Mouse (Mus musculus) urinary bladder, adult 18-20 months (tissue): ENCODE measurements around the gene Reps2.

ENCODE experiments used
- DNase-seq, 2 experiments: peaks; one replicate each; pipeline ENCODE4 v3.0.0; 2022; ENCODE audit warnings: low spot score in 2 of 2, mixed read lengths in 2 of 2

Gene Reps2

DNA sequence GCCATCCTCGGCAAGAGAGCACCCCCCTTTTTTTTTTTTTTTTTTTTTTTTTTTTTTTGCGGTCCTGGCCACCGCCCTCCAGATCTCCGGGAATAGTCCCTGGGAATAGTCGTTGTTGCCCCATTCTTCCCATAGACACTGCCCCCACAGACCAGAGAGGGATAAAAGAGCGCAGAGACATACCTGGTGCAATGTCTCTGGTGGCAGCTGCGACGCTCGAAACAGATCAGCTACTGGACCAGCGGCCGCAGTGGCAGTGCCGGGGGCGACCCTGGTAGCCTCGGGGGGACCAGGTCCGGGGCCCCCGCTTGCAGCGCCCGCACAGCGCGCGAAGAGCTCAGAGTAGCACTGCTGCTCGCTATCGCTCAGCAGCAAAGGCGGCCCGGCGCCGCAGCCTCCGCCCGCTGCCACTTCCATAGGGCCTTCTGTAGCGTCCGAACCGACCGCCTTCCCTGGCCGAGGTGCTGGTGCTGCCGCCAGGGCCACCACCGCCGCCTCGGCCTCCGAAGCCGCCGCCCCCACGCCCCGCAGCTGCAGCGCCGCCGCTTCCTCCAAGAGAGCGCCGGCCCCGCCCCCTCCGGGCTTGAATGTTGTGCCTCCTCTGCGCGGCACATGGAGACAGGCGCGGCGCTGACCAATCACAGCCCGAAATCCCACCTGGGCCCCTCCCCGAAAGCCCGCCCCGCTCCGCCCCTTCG is at the start of gene Reps2:
Gene Reps2, minus strand, starts transcription at position 559 of the 698 bp plus-strand sequence.
- peak; percentile 73 to 74 for DNase-seq

DNA sequence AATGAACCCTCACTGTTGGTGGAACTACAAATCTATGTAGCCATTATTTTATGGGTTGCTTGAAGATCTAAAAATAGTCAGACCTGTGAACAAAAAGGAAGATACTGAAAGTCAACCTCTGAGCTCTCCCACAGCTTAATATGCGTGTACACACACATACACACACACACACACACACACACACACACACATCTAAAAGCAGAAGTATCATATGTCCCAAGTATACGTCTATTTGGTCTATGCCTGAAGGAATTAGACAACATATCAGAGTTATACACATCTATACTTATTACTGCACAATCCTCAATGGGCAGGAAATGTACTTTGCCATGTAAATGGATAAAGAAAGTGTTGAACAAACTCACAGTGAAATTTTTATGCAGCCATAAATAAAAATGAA is 47.8 kb upstream of the Reps2 start:
- DNase-seq: no peak

DNA sequence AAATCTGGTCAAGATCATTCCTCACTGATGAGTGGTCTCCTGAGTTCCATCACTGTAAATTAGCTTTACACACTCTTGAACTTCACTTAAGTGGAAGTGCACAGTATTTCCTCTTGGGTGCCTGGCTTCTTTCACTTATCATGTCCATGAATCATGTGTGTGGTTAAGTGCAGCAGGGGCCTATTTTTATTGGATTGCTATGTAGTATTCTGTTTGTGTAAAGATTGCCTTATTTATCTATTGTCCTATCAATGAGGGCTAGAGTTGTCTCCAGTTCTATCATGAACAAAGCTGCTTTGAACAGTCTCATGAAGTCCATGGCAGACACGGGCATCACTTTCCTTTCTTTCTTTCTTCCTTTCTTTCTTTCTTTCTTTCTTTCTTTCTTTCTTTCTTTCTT is 41.9 kb upstream of the Reps2 start:
- no peak for DNase-seq

DNA sequence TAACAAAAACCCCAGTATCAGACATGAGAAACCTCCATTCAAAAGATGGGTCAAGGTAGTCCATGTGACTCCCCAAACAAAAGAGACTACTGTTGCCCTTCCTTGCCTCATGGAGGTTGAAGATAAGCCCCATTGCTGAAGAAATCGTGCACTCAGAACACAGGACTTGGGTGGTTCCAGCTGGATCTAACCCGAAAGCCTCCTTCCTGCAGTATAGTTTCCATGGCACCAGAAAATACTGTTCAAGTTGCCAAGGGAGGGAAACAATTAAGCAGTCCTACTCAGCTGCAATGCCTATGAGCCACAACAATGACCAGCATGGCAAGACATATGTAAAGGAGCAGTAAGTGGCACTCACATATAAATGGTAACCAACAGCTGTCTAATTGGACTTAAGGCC is 36.1 kb upstream of the Reps2 start:
- no peak for DNase-seq

DNA sequence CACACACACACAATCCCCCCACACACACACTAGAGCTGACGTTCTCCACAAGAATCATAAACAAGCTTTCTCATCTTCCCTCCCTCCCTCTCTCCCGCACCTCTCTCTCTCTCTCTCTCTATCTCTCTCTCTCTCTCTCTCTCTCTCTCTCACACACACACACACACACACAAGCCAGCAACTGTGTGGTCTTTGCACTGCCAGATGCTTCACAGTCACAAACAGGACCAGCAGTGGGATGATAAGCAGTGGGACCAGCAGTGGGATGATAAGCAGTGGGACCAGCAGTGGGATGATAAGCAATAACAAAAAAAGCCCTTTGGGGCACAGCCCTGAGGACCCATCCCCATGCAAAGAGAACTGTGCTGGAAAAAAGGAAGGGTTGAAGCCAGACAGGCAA is 35.4 kb upstream of the Reps2 start:
- DNase-seq: no peak

DNA sequence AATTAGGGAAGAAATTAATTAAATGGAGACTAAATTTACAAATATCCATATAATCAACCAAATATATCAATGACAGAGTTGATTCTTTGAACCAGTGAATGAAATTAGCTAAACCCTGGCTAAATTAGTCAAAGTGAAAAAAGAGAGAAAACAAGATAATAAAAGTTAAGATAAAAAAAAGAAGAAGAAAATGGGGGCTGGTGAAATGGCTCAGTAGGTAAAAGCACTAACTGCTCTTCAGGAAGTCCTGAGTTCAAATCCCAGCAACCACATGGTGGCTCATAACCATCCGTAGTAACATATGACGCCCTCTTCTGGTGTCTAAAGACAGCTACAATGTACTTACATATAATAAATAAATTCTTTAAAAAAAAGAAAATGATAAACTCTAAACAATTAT is 22.7 kb upstream of the Reps2 start:
- no peak for DNase-seq

DNA sequence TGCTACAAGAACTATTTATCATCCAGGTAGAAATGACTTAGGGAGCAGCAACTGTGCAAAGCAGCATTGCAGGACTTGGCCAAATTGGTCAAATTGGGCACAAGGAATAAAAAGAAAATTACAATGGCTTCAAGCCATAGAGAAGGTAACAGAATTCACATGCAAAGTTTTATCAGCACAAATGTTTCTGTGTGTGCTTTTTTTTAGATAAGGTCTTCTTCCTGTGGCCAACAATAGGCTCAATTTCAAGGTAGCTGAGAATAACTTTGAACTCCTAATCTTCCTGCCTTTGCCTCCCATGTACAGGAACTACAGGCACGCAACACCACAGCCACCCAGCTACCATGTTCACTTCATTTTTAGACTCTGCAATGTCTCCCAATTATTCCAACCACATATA is 16.7 kb upstream of the Reps2 start:
- DNase-seq: no peak

DNA sequence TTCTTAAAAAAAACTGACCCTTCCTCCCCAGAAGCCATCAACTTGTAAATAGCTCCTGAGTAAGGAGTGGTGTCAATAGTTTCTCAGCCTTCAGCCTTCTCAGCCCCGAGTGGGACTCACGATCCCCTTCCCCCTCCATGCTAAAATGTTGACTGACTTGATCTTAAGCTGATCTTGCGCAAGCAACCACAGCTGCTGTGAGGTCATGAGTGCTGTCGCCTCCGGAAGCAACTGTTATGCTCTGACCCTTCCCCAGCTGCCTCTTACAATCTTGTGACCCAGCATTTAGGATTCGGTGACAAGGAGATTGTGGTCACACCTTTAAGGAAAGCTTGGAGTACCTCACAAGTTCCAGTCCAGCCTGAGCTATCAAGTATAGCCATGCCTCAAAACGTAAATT is 10.1 kb upstream of the Reps2 start:
- no peak for DNase-seq

DNA sequence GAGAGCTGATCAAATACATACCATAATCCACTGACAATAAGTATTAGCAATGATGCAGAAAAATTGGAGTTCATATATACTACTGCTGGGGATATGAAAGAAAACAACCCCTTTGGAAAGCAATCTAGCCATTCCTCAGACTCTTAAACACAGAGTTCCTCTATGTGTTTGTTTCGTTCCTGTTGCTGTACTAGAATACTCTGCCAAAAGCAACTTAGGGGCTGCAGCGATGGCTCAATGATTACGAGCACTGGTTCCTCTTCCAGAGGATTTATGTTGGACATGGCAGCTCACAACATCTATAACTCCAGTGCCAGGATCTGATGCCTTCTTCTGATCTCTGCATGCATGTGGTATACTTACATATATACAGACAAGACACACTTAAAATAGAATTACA is 9.0 kb upstream of the Reps2 start:
- DNase-seq: no peak

DNA sequence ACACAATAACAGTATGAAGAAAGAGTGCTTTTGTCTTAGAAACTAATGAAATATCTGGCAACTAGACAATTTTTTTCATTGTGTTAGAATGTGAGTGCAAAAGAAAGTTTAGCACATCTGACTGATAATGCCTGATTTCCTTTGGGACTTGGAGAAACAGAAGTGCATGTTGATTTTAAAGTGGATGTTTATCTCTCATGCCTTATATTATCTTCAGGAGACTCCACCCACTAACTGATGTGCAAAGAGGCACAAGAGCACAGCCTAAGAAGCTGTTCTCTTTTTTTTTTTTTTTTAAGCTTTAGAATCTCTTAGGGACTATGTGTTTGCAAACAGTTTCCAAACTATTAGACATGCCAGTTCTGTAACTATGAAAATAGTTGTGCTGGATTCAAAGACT is 7.7 kb upstream of the Reps2 start:
- no peak for DNase-seq

DNA sequence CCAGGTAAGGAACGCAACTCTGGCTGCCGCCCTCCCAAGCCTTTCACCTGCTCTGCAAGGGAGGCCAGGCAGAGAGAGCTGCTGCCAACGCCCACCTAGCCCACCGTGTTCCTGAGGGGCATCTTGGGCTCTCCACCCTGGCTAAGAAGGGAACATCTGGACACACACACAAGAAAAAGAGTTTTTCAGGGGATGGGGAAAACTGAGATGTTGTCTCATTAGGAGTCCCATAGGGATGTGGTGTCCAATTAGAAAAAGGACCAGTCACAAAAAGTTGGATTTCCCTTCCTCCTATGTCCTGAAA is 292 bp upstream of the Reps2 start:
- DNase-seq: no peak

DNA sequence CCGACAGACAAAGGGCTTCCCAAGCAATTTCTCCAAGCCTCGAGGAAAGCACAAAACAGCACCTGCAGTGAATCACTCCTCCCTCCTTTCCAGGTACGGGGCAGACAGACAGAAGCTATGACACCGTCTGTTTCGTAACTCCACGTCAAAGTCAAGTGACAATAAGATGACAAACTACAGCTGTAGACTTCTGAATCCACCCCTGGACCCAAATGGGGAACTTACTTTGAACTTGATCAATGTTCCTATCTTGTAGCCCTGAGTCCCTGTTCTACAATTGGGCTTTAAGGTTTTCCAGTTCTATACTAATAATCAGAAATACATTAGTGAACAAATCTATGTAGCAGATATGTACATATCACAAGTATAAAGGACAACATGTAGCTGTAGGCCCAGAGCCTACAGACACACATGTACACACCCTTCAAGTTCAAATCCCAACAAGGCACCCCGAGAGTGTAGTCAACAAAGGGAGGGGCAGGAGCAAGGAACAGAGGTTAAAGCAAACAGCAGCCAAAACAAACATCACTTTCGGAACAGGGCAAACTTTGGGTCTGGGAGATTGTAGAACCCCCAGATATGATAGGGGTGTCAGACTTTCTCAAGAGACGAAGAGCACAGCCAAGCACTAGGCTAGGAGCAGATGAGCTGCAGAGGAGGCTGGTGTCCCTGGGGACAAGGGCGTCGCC is 903 bp downstream of the Reps2 start:
- no peak for DNase-seq

DNA sequence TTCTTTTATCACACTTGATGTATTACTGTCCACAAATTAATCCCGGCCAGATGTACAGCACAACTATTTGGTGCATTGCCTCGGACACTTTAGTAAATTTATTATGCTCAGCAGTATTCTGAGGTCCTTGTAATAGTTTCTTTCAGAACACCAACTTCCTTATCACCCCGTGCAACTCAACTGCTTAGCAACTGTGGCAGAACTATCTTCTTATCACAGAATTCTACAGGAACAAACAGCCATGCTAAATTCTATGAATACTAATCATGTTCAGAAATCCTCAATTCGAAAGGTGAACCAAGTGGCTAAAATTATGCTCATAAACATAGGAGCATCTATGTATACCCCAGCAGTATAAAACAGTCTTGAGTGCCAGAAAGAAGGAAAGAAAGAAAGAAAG is 1.7 kb downstream of the Reps2 start:
- DNase-seq: no peak

DNA sequence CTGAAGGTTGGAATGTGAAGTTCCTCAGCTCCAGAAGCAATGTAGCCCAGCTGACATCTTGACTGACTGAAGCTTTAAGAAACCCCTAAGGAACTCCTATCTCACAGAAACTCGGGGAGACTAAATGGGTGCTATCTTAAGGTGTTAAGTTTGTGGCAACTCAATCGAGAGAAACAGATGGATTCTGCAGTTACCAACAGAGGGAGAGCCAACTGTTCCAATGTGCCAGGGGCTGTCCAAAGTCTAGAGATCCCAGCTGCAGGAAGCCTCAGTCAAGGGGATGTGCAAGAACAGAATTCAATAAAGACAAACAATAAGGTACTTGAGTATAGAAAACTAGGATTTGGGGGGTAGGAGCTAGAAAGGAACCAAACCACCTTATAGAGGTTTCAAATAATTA is 8.3 kb downstream of the Reps2 start:
- DNase-seq: no peak

DNA sequence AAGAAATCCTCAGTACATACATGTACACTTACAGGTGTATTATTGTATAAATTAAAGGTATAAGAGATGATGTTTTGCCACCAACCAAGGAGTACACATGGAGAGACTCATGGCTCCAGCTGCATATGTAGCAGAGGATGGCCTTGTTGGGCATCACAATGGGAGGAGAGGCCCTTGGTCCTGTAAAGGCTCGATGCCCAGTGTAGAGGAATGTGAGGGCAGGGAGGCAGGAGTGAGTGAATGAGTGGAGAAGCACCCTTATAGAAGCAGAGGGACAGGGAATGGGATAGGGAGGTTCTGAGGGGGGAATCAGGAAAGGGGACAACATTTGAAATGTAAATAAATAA is 21.4 kb downstream of the Reps2 start:
- no peak for DNase-seq

DNA sequence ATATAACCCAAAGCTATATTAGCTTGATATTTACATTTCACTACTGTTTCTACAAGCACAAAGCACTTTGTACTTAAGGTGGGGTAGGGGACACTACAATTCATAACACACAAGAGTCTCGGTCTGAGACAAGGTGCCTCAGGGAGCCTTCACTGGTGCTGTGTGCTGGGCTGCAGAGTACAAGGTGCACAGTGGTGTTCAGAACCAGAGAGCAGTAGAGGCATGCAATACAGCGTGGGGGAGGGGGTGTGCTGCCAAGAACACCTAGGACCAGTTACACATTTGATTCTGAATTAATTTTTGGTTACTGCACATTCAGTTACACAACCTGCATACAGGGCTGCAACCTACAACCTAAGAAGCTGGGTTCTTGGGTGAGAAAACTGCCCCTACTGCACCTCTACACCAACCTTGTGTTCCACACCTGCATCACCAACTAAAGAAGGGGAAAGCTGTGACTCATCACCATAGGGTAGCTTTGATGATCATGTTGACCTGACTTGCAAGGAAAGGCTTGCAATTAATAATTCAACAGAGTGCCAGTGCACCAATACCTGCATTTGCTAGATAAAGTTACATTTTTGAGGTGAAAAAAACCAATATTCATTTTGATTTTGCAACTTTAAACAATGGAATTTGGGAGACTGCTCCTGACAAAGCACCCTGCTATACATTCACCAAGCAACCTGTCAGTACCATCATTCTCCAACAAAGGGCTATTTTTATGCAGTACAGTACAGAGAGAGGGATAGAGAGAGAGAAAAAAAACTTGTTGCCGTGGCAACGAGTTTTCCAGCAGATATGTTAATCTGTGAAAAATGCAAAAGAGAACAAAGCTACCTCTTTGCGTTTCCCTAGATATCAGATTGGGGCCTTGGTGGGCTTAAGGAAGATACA is 22.0 kb downstream of the Reps2 start:
- DNase-seq: no peak

DNA sequence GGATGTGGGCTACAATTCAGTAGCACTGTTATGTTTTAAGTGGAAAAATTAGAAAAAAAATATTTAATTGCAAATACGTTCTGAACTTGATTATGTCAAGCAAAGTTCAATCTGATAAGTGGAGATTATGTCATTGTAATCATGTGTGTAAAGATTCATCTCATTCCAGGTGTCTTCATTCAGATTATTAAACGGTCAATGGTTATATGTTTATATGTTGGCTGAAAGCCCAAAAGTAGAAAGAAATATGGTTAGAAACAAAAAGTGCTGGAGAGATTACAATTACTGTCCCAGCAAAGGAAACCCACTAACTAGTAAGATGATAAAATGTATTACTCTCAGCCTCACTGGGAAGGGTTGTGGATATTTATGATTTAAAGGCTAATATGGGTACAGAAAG is 23.7 kb downstream of the Reps2 start:
- no peak for DNase-seq

DNA sequence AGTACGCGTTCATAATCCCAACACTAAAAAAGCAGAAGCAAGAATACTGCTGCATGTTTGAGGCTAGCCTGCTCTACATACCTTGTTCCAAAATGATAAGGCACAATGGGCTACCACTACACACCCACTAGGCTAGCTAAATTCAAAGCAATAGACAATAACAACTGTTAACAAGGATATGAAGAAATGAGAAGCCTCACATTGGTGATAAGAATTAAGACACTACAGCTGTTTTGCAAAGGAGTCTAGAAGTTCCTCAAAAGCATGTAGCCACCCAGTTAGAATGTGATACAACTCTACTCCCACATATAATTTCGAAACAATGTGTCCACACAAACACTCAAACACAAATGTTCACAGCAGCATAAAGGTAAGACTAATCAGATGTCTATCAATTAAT is 24.9 kb downstream of the Reps2 start:
- DNase-seq: no peak

DNA sequence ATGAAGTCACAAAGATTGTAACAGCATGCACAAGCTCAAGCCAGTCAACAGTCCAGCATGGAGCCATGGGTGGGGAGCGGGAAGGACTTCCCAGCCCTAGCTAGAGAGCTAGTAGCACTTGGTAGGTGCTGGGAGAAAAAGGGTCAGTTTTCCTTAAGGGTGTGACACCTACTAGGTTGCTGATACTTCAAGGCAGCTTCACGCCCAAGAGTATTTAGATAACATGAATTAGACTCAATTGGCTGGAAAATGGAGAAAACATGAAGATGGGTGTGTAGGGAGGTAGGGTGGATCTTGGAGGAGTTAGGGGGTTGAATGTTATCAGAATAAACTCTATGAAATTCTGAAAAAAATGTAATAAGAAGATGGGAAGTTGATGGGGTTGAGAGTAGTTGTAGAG is 37.3 kb downstream of the Reps2 start:
- no peak for DNase-seq

DNA sequence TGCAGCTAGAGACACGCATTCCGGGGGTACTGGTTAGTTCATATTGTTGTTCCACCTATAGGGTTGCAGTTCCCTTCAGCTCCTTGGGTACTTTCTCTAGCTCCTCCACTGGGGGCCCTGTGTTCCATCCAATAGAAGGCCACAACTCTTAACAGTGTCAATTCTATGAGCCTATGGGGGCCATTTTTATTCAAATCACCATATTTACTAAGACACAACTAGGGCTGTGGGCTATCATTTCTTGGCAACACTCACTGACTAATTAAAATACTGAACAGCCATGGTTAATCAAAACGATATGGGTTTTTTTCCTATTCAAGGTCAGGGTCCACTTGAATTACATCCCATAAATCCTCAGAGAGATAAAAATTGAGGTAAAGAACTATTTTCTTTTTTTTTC is 43.8 kb downstream of the Reps2 start:
- no peak for DNase-seq

DNA sequence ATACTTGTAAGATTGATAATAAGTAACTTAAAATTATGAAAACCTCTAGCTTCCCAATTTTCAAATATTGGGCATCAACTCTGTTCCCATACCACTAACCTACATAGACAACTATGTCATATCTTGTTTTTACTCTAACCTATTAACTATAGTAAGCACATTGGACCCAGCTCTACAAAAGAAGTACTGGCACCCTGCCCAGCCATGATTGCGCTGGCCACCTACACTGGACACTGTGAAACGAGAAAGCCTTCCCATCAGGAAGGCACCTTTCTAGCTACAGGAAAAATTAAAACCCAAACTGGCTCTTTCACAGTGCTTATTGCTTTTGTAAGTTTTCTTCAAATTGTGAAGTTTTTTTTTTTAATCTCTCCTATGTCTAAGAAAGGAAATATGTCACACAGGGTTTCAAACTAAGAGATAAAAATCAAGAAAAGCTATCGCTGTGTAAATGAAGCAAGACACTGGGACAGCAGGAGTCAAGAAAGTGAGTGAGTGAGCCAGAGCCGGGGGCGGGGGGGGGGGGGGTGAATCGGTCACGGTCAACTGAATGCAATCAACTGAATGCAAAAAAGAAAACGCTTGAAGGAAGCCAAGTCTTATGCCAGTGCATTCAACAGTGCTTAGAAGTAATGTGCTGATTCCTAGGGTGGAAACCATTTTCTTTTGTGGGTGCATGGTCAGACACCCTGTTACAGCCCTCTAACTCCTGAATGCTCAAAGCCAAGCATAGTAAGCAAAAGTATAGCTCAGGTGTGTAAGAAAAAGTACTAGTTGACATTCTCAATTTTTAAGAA is 52.2 kb downstream of the Reps2 start:
- no peak for DNase-seq

DNA sequence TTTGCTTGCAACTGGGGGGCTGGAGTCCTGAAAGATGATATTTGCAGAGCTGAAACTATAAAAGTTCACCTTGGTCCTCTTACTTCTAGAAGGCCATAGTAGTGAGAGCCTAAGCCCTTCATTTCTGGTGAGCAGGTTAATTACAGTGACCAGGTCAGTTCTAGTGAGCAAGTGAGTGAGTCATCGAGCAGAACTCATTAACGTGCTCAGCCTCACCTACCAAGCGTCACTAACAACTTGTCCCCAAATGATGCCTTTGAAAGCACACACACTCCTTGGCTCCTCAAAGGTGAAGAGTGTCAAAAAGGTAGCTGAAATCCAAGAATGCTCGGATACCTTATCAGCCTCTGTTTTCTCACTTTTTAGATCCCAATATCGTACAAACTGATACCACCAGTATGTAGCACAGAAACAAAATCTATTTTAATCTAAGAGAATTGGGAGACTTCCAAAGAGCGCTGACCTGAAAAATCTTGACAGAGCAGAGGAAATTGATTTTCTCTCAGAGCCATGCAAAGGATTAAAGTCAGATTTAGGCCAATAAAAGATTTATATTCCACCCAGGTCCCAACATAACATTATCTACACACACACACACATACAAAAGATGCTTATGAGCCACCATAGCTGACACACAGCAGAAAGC is 53.2 kb downstream of the Reps2 start:
- DNase-seq: no peak
